Mouse (Mus musculus) liver, embryonic 16.5 days (tissue): ENCODE results near the gene Slc36a1. TPM values are rescaled to one million over a fixed set of nuclear protein-coding genes. Genes with fewer than 3 reads are reported as not detected.

Experiments used
- ATAC-seq: fragments of 200-750 bp; cut with Nextera tagmentation; 2 replicates; pipeline ENCODE4 v1.8.0; 2017; ENCODE audit warnings: low read depth, mild to moderate bottlenecking, moderate number of reproducible peaks, moderate library complexity
- H3K27ac ChIP-seq: fragments of 300-500 bp; sonication (generic); 2 replicates; pipeline ENCODE4 v1.5.1; 2014; ENCODE audit warnings: mild to moderate bottlenecking, low read length
- H3K27me3 ChIP-seq: fragments of 300-500 bp; sonication (generic); 2 replicates; pipeline ENCODE4 v1.6.1; 2014; ENCODE audit warnings: low read depth, low read length, mixed read lengths; ENCODE audit not compliant: control insufficient read depth, insufficient read depth
- H3K36me3 ChIP-seq: fragments of 300-500 bp; sonication (generic); 2 replicates; pipeline ENCODE4 v1.6.1; 2014; ENCODE audit warnings: mild to moderate bottlenecking; ENCODE audit not compliant: control insufficient read depth, insufficient read depth
- H3K4me1 ChIP-seq: fragments of 300-500 bp; sonication (generic); 2 replicates; pipeline ENCODE4 v1.6.1; 2014; ENCODE audit warnings: low read depth, low read length, mixed read lengths; ENCODE audit not compliant: control insufficient read depth
- H3K4me2 ChIP-seq: fragments of 300-500 bp; sonication (generic); 2 replicates; pipeline ENCODE4 v1.6.1; 2014; ENCODE audit warnings: low read depth, low read length, mixed read lengths
- H3K4me3 ChIP-seq: fragments of 300-500 bp; sonication (generic); 2 replicates; pipeline ENCODE4 v1.5.1; 2014; ENCODE audit warnings: low read depth, mild to moderate bottlenecking, low read length
- H3K9ac ChIP-seq: fragments of 300-500 bp; sonication (generic); 2 replicates; pipeline ENCODE4 v1.6.1; 2014; ENCODE audit warnings: low read depth, low read length
- H3K9me3 ChIP-seq: fragments of 300-500 bp; sonication (generic); replicated peaks from 2 replicates; pipeline ENCODE4 v1.6.1; 2016; ENCODE audit warnings: low read length; ENCODE audit not compliant: control insufficient read depth
- WGBS: fragments of 180-500 bp; shearing (Covaris S2); extraction: QIAGEN DNeasy Blood & Tissue Kit; methylation state at CpG from one replicate; pipeline ENCODE4 v1.1.7; 2014; ENCODE audit not compliant: insufficient replicate concordance; 5-methylcytosine and 5-hydroxymethylcytosine counted together
- polyA plus RNA-seq: library from polyadenylated mRNA; unstranded; fragments of >200 nt; fragmentation: Nextera tagmentation; extraction: Ambion mirVana; gene quantifications from 2 replicates; pipeline ENCODE4 v1.2.1, GENCODE M21; 2015

Slc36a1 gene
- polyA plus RNA-seq, 1 experiment from 2014 or later: 2.3 TPM

- H3K4me2 ChIP-seq: no peak overlapping the region
- H3K9ac ChIP-seq: no peak overlapping the region
- no peak for ATAC-seq
- H3K36me3 ChIP-seq: peaks cover 6% of the 10 kb centered on the region
- no peaks in the 10 kb centered on the region for H3K9me3 ChIP-seq
- no peaks in the 10 kb centered on the region for H3K27me3 ChIP-seq
- H3K27ac ChIP-seq: no peak overlapping the region
- no peaks in the 10 kb centered on the region for H3K4me1 ChIP-seq
- no peak overlapping the region for H3K4me3 ChIP-seq
- WGBS: 59% methylated on average over 4 of the region's 4 CpGs
Observed at GRCm38 (mm10) chr11:55234791-55235190, 30.6 kb downstream of the Slc36a1 start.

- no peak for ATAC-seq
- Histone ChIP-seq H3K9me3 (no peaks in the 10 kb centered on the region), H3K4me1 (no peaks in the 10 kb centered on the region), H3K4me2 (no peak overlapping the region), H3K4me3 (no peak overlapping the region), H3K27me3 (no peaks in the 10 kb centered on the region), H3K36me3 (peaks cover 6% of the 10 kb centered on the region), H3K9ac (no peak overlapping the region), H3K27ac (no peak overlapping the region)
- WGBS: 37% methylated on average over 1 of the region's 1 CpGs
Observed at GRCm38 (mm10) chr11:55236815-55237214, 32.7 kb downstream of the Slc36a1 start.

- Histone ChIP-seq H3K9me3 (no peaks in the 10 kb centered on the region), H3K27me3 (no peaks in the 10 kb centered on the region), H3K36me3 (peaks cover 2% of the 10 kb centered on the region; the same call in 1 of the 2 replicates), H3K4me1 (no peaks in the 10 kb centered on the region), H3K9ac (no peak overlapping the region), H3K4me3 (no peak overlapping the region), H3K4me2 (no peak overlapping the region), H3K27ac (no peak overlapping the region)
- no peak for ATAC-seq
- 33% methylated on average over 3 of the region's 3 CpGs for WGBS
Observed at GRCm38 (mm10) chr11:55239496-55239895, 35.3 kb downstream of the Slc36a1 start.

GRCm38 (mm10) chr11:55240556-55240955 lies 36.4 kb downstream of the Slc36a1 start:
- WGBS: 43% methylated on average over 7 of the region's 7 CpGs
- H3K27ac ChIP-seq: no peak overlapping the region
- no peaks in the 10 kb centered on the region for H3K4me1 ChIP-seq
- no peaks in the 10 kb centered on the region for H3K27me3 ChIP-seq
- no peaks in the 10 kb centered on the region for H3K36me3 ChIP-seq
- 0 out of 2 replicates have a peak, but pooled peaks have one; percentile 30 for ATAC-seq
- no peak overlapping the region for H3K9ac ChIP-seq
- H3K4me2 ChIP-seq: no peak overlapping the region
- H3K9me3 ChIP-seq: no peaks in the 10 kb centered on the region
- no peak overlapping the region for H3K4me3 ChIP-seq

- WGBS: 37% methylated on average over 6 of the region's 6 CpGs
- Histone ChIP-seq H3K9me3 (no peaks in the 10 kb centered on the region), H3K4me3 (no peak overlapping the region), H3K27ac (no peak overlapping the region), H3K27me3 (no peaks in the 10 kb centered on the region), H3K9ac (no peak overlapping the region), H3K36me3 (no peaks in the 10 kb centered on the region), H3K4me2 (no peak overlapping the region), H3K4me1 (no peaks in the 10 kb centered on the region)
- ATAC-seq: no peak
Observed at GRCm38 (mm10) chr11:55250527-55250926, 46.4 kb downstream of the Slc36a1 start.

- WGBS: 64% methylated on average over 9 of the region's 9 CpGs
- no peak overlapping the region for H3K9ac ChIP-seq
- no peak overlapping the region for H3K4me3 ChIP-seq
- H3K4me1 ChIP-seq: no peaks in the 10 kb centered on the region
- no peaks in the 10 kb centered on the region for H3K9me3 ChIP-seq
- no peak overlapping the region for H3K4me2 ChIP-seq
- no peak overlapping the region for H3K27ac ChIP-seq
- H3K27me3 ChIP-seq: no peaks in the 10 kb centered on the region
- peak; percentile 64 for ATAC-seq
- no peaks in the 10 kb centered on the region for H3K36me3 ChIP-seq
Observed at GRCm38 (mm10) chr11:55253391-55253790, 49.2 kb downstream of the Slc36a1 start.

- Histone ChIP-seq H3K4me3 (no peak overlapping the region), H3K4me2 (no peak overlapping the region), H3K36me3 (no peaks in the 10 kb centered on the region), H3K27me3 (no peaks in the 10 kb centered on the region), H3K27ac (no peak overlapping the region), H3K4me1 (no peaks in the 10 kb centered on the region), H3K9me3 (no peaks in the 10 kb centered on the region), H3K9ac (no peak overlapping the region)
- WGBS: 58% methylated on average over 4 of the region's 4 CpGs
- no peak for ATAC-seq
Observed at GRCm38 (mm10) chr11:55261105-55261504, 57.0 kb downstream of the Slc36a1 start.

- Histone ChIP-seq H3K9me3 (no peaks in the 10 kb centered on the region), H3K4me1 (no peaks in the 10 kb centered on the region), H3K4me3 (no peak overlapping the region), H3K27ac (no peak overlapping the region), H3K27me3 (no peaks in the 10 kb centered on the region), H3K9ac (no peak overlapping the region), H3K4me2 (no peak overlapping the region), H3K36me3 (no peaks in the 10 kb centered on the region)
- ATAC-seq: no peak
- WGBS: 49% methylated on average over 5 of the region's 5 CpGs
Observed at GRCm38 (mm10) chr11:55262000-55262399, 57.9 kb downstream of the Slc36a1 start.

GRCm38 (mm10) chr11:55264318-55264717 lies 60.2 kb downstream of the Slc36a1 start:
- H3K9ac ChIP-seq: no peak overlapping the region
- no peaks in the 10 kb centered on the region for H3K4me1 ChIP-seq
- 57% methylated on average over 2 of the region's 2 CpGs for WGBS
- no peak for ATAC-seq
- H3K27me3 ChIP-seq: no peaks in the 10 kb centered on the region
- no peak overlapping the region for H3K27ac ChIP-seq
- H3K4me2 ChIP-seq: no peak overlapping the region
- H3K4me3 ChIP-seq: no peak overlapping the region
- no peaks in the 10 kb centered on the region for H3K36me3 ChIP-seq
- H3K9me3 ChIP-seq: no peaks in the 10 kb centered on the region
